Mouse (Mus musculus): ENCODE measurements around the gene Trpc3. TPM values are rescaled to one million over a fixed set of nuclear protein-coding genes. Genes with fewer than 3 reads are reported as not detected.
"Not testable (repeated sequence)": the region's sequence is repeated elsewhere in the genome, so short reads cannot be mapped to it uniquely, and the experiment has no call there.

Trpc3 gene
- polyA plus RNA-seq, 1 experiment from 2014 or later: 4.8 TPM

DNA sequence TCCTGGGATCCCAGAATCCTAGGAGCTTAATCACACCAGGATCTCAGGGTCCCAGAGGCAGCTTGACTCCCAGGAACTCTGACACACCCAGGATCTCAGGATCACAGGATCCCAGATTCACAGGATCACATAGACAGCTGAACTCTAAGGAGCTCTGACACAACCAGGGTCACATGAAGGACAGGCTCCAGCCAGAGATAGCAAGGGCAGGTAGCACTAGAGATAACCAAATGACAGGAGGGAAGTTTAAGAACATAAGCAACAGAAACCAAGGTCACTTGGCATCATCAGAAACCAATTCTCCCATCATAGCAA lies 44.8 kb downstream of the Trpc3 start:
- H3K4me2 ChIP-seq (replicated peaks; ENCODE audit: low read depth, low read length); H3K4me3 ChIP-seq (ENCODE audit: low read length); H3K27me3 ChIP-seq (ENCODE audit: insufficient read depth, low read length); H3K27ac ChIP-seq (ENCODE audit: low read length); H3K4me1 ChIP-seq (ENCODE audit: insufficient read depth, low read length); ATAC-seq (ENCODE audit: low FRiP score, low TSS enrichment); H3K9ac ChIP-seq (replicated peaks; ENCODE audit: low read length); H3K9me3 ChIP-seq (ENCODE audit: low read length); H3K36me3 ChIP-seq (ENCODE audit: insufficient read depth, low read length): not testable (repeated sequence)

DNA sequence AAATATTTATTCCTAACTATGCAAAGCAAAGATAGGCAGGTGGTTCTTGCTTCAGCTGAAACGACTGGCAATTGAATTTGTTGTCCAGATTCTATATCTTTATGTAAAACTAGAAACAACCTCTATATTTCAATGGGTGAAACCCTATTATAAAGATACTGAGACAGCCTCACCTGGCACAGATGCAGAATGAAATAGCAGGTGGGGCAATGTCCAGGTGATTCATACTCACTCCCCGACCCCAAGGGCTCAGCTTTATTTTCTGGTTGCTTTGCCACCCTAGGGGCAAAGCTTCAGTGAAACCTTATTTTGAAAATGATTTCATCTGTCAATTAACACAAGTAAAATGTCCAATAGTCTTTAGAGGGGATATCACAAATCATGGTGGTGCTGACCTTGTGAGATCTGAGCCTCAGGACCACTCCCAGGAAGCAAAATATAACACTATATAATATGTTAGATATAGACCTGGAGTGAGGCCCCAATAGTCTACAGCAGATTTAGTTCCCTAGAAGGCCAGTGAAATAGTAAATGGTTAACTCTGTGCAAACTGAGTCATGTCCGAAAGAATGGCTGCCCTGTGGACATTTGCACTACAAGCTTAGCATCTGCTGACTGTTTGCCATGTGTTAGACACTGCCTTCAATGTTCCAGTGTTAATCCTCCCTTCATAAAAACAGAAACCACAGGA lies 45.3 kb downstream of the Trpc3 start:
- H3K9me3 ChIP-seq (ENCODE audit: low read length): no peaks in the 10 kb centered on the region
- no peak overlapping the region for H3K4me3 ChIP-seq (ENCODE audit: low read length)
- H3K4me2 ChIP-seq (replicated peaks; ENCODE audit: low read depth, low read length): no peak overlapping the region
- WGBS: 74% methylated on average over 3 of the region's 3 CpGs
- H3K27me3 ChIP-seq (ENCODE audit: insufficient read depth, low read length): no peaks in the 10 kb centered on the region
- no peak overlapping the region for H3K27ac ChIP-seq (ENCODE audit: low read length)
- no peaks in the 10 kb centered on the region for H3K4me1 ChIP-seq (ENCODE audit: insufficient read depth, low read length)
- H3K36me3 ChIP-seq (ENCODE audit: insufficient read depth, low read length): no peaks in the 10 kb centered on the region
- ATAC-seq (ENCODE audit: low FRiP score, low TSS enrichment): no peak
- no peak overlapping the region for H3K9ac ChIP-seq (replicated peaks; ENCODE audit: low read length)

DNA sequence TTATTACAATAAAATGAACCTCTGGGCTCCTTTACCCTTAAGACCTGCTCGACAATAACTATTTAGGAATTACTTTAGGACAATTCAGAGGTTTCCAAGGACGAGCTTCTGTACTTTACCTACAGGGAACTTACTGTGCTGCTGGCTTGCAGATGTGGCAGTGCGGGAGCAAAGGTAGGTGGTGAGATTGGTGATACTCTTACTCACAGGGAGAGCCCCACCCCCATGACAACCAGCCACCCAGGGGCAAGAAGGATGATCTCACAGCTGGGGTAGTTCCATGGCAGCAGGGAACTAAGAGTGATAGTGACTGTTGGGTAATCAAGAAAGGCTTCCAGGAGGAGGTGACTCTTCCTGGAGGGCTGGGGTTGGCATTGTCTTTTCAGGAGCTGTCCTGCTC lies 46.6 kb downstream of the Trpc3 start:
- Histone ChIP-seq H3K4me3 (ENCODE audit: low read length) (no peak overlapping the region), H3K27ac (ENCODE audit: low read length) (no peak overlapping the region), H3K36me3 (ENCODE audit: insufficient read depth, low read length) (no peaks in the 10 kb centered on the region), H3K4me2 (replicated peaks; ENCODE audit: low read depth, low read length) (no peak overlapping the region), H3K9me3 (ENCODE audit: low read length) (no peaks in the 10 kb centered on the region), H3K9ac (replicated peaks; ENCODE audit: low read length) (no peak overlapping the region), H3K4me1 (ENCODE audit: insufficient read depth, low read length) (no peaks in the 10 kb centered on the region), H3K27me3 (ENCODE audit: insufficient read depth, low read length) (no peaks in the 10 kb centered on the region)
- 68% methylated on average over 3 of the region's 3 CpGs for WGBS
- no peak for ATAC-seq (ENCODE audit: low FRiP score, low TSS enrichment)

GRCm38 (mm10) chr3:36642736-36643135 lies 47.2 kb downstream of the Trpc3 start:
- no peaks in the 10 kb centered on the region for H3K9me3 ChIP-seq (ENCODE audit: low read length)
- H3K27ac ChIP-seq (ENCODE audit: low read length): no peak overlapping the region
- no peak overlapping the region for H3K4me2 ChIP-seq (replicated peaks; ENCODE audit: low read depth, low read length)
- no peaks in the 10 kb centered on the region for H3K27me3 ChIP-seq (ENCODE audit: insufficient read depth, low read length)
- H3K36me3 ChIP-seq (ENCODE audit: insufficient read depth, low read length): no peaks in the 10 kb centered on the region
- no peak for ATAC-seq (ENCODE audit: low FRiP score, low TSS enrichment)
- H3K4me1 ChIP-seq (ENCODE audit: insufficient read depth, low read length): no peaks in the 10 kb centered on the region
- no peak overlapping the region for H3K9ac ChIP-seq (replicated peaks; ENCODE audit: low read length)
- H3K4me3 ChIP-seq (ENCODE audit: low read length): no peak overlapping the region
- 56% methylated on average over 13 of the region's 13 CpGs for WGBS

DNA sequence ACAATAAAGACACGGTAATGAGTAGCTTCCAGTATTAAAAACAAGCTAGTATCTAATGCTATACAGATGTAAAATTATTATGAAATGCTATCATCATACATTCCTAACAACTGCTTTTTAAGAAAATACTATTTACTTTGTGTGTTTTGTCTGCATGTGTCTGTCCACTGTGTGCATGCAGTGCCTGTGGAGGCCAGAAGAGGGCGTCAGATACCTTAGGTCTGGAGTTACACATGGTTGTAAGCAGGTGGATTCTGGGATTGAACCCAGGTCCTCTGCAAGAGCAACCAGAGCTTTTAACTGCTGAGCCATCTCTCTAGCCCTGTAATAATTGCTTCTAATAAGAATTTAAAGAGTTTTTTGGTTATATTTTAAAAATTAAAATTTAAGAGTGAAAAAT lies 49.2 kb downstream of the Trpc3 start:
- ATAC-seq (ENCODE audit: low FRiP score, low TSS enrichment): no peak

GRCm38 (mm10) chr3:36635449-36635848 lies 54.5 kb downstream of the Trpc3 start:
- Histone ChIP-seq H3K4me2 (replicated peaks; ENCODE audit: low read depth, low read length) (no peak overlapping the region), H3K4me1 (ENCODE audit: insufficient read depth, low read length) (no peaks in the 10 kb centered on the region), H3K9me3 (ENCODE audit: low read length) (no peaks in the 10 kb centered on the region), H3K27ac (ENCODE audit: low read length) (no peak overlapping the region), H3K27me3 (ENCODE audit: insufficient read depth, low read length) (no peaks in the 10 kb centered on the region), H3K4me3 (ENCODE audit: low read length) (no peak overlapping the region), H3K9ac (replicated peaks; ENCODE audit: low read length) (no peak overlapping the region), H3K36me3 (ENCODE audit: insufficient read depth, low read length) (no peaks in the 10 kb centered on the region)
- 12% methylated on average over 4 of the region's 4 CpGs for WGBS
- no peak for ATAC-seq (ENCODE audit: low FRiP score, low TSS enrichment)

More for the DNA sequence above, 49.2 kb downstream of the Trpc3 start:
- WGBS: 61% methylated on average over 2 of the region's 2 CpGs
- Histone ChIP-seq H3K36me3 (ENCODE audit: insufficient read depth, low read length) (no peaks in the 10 kb centered on the region), H3K27ac (ENCODE audit: low read length) (no peak overlapping the region), H3K27me3 (ENCODE audit: insufficient read depth, low read length) (no peaks in the 10 kb centered on the region), H3K9ac (replicated peaks; ENCODE audit: low read length) (no peak overlapping the region), H3K4me1 (ENCODE audit: insufficient read depth, low read length) (no peaks in the 10 kb centered on the region), H3K4me2 (replicated peaks; ENCODE audit: low read depth, low read length) (no peak overlapping the region), H3K9me3 (ENCODE audit: low read length) (no peaks in the 10 kb centered on the region), H3K4me3 (ENCODE audit: low read length) (no peak overlapping the region)

- no peak overlapping the region for H3K27ac ChIP-seq (ENCODE audit: low read length)
- H3K36me3 ChIP-seq (ENCODE audit: insufficient read depth, low read length): no peaks in the 10 kb centered on the region
- H3K9ac ChIP-seq (replicated peaks; ENCODE audit: low read length): no peak overlapping the region
- ATAC-seq (ENCODE audit: low FRiP score, low TSS enrichment): no peak
- H3K4me3 ChIP-seq (ENCODE audit: low read length): no peak overlapping the region
- H3K27me3 ChIP-seq (ENCODE audit: insufficient read depth, low read length): no peaks in the 10 kb centered on the region
- no peaks in the 10 kb centered on the region for H3K9me3 ChIP-seq (ENCODE audit: low read length)
- H3K4me1 ChIP-seq (ENCODE audit: insufficient read depth, low read length): no peaks in the 10 kb centered on the region
- H3K4me2 ChIP-seq (replicated peaks; ENCODE audit: low read depth, low read length): no peak overlapping the region
- WGBS: 61% methylated on average over 1 of the region's 2 CpGs
These were observed 63.2 kb downstream of the Trpc3 start for GRCm38 (mm10) chr3:36626803-36627202.

GRCm38 (mm10) chr3:36618181-36618580 lies 71.8 kb downstream of the Trpc3 start:
- Histone ChIP-seq H3K36me3 (ENCODE audit: insufficient read depth, low read length) (no peaks in the 10 kb centered on the region), H3K4me3 (ENCODE audit: low read length) (no peak overlapping the region), H3K9ac (replicated peaks; ENCODE audit: low read length) (no peak overlapping the region), H3K27ac (ENCODE audit: low read length) (no peak overlapping the region), H3K9me3 (ENCODE audit: low read length) (no peaks in the 10 kb centered on the region), H3K4me1 (ENCODE audit: insufficient read depth, low read length) (peaks cover 3% of the 10 kb centered on the region; the same call in 1 of the 2 replicates), H3K4me2 (replicated peaks; ENCODE audit: low read depth, low read length) (no peak overlapping the region), H3K27me3 (ENCODE audit: insufficient read depth, low read length) (no peaks in the 10 kb centered on the region)
- peak; percentile 33; the same call in 1 of the 2 replicates for ATAC-seq (ENCODE audit: low FRiP score, low TSS enrichment)
- 63% methylated on average over 7 of the region's 7 CpGs for WGBS

GRCm38 (mm10) chr3:36613908-36614255 lies 76.1 kb downstream of the Trpc3 start:
- Histone ChIP-seq H3K36me3 (ENCODE audit: insufficient read depth, low read length) (no peaks in the 10 kb centered on the region), H3K4me1 (ENCODE audit: insufficient read depth, low read length) (peaks cover 10% of the 10 kb centered on the region; the same call in 1 of the 2 replicates), H3K27me3 (ENCODE audit: insufficient read depth, low read length) (no peaks in the 10 kb centered on the region), H3K9me3 (ENCODE audit: low read length) (no peaks in the 10 kb centered on the region), H3K9ac (replicated peaks; ENCODE audit: low read length) (no peak overlapping the region), H3K4me3 (ENCODE audit: low read length) (peak overlapping the region; percentile 64; the same call in 1 of the 2 replicates), H3K4me2 (replicated peaks; ENCODE audit: low read depth, low read length) (peak overlapping the region; percentile 65), H3K27ac (ENCODE audit: low read length) (no peak overlapping the region)
- WGBS: 63% methylated on average over 5 of the region's 5 CpGs
- no peak for ATAC-seq (ENCODE audit: low FRiP score, low TSS enrichment)

DNA sequence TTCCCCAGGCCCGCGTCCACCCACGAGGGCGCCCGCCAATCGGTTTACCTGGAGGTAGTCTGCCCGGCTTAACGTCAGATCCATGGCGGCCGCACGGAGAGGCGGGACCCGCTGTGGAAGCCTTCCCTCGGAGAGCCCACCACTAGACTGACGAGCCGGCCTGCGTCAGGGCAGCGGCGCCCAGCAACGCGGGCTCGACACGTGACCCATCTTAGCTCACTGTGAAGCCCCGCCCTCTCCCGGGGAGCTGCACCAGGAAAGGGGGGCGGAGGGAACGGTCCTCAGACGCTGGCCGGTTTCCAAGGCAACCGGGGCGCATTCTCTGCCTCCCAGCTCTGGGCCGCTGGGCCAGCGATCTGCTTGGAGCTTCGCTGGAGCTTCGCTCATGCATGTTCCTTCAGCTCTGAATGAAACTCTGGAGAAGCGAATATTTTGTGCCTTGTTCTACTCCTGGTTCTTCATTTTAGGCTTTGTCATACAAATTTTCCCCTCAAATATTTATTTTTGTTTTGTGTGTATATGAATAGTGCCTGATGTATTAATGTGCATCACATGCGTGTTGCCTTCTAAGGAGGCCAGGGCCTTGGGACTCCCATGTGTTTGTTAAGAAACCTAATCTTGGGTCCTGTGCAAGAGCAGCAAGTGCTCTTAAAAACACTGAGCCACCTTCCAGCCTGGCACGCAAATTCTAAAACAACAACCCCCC lies 76.6 kb downstream of the Trpc3 start, which contains the start of gene Bbs7:
TSS of gene Bbs7 (minus strand) at position 276 of the 706 bp plus-strand sequence.
- no peaks in the 10 kb centered on the region for H3K27me3 ChIP-seq (ENCODE audit: insufficient read depth, low read length)
- peak within 1 kb of the TSS; percentile 65 for H3K4me2 ChIP-seq (replicated peaks; ENCODE audit: low read depth, low read length)
- H3K4me3 ChIP-seq (ENCODE audit: low read length): peak within 1 kb of the TSS; percentile 64
- 0 out of 2 replicates have a peak within 1 kb of the TSS, but pooled peaks have one; percentile 23 for H3K27ac ChIP-seq (ENCODE audit: low read length)
- WGBS: 2% methylated on average over 37 of the region's 38 CpGs
- no peaks in the 10 kb centered on the region for H3K36me3 ChIP-seq (ENCODE audit: insufficient read depth, low read length)
- no peaks in the 10 kb centered on the region for H3K9me3 ChIP-seq (ENCODE audit: low read length)
- H3K9ac ChIP-seq (replicated peaks; ENCODE audit: low read length): peak within 1 kb of the TSS; percentile 74
- peak; percentile 99 for ATAC-seq (ENCODE audit: low FRiP score, low TSS enrichment)
- peaks cover 10% of the 10 kb centered on the region; the same call in 1 of the 2 replicates for H3K4me1 ChIP-seq (ENCODE audit: insufficient read depth, low read length)
